Mouse (Mus musculus) lung, postnatal 25 days (tissue): ENCODE measurements around the gene Otub2.
A peak's percentile ranks its signal among the peaks of the same experiment; 100 is the strongest.
"Not testable (repeated sequence)": the region's sequence is repeated elsewhere in the genome, so short reads cannot be mapped to it uniquely, and the experiment has no call there.

Experiments used
- DNase-seq: peaks from one replicate; pipeline ENCODE4 v3.0.0; 2022; ENCODE audit warnings: low spot score

The Otub2 gene

GRCm38 (mm10) chr12:103443524-103443923 lies 55.0 kb downstream of the Otub2 start, which contains the start of gene Ifi27l2a:
Gene Ifi27l2a (minus strand): TSS chr12:103443680.
- DNase-seq: peak; percentile 51

- not testable (repeated sequence) for DNase-seq
These were observed 55.8 kb downstream of the Otub2 start for GRCm38 (mm10) chr12:103444261-103444660.

GRCm38 (mm10) chr12:103445060-103445459 lies 56.6 kb downstream of the Otub2 start:
- no peak for DNase-seq

- DNase-seq: no peak
These were observed 64.9 kb downstream of the Otub2 start for GRCm38 (mm10) chr12:103453361-103453760.
